Mouse (Mus musculus): ENCODE measurements at regions not wholly inside any gene's neighbourhood (a gene's known extent, or its start where the extent isn't known, plus 50 kb on each side); places are given as distances from the start of the nearest gene placed in this dataset.
A peak's percentile ranks its signal among the peaks of the same experiment; 100 is the strongest.

GRCm38 (mm10) chr2:72865462-72866365, 114.5 kb downstream of the Sp3 start:
- DNase-seq = no peak
- intact Hi-C loops (cut with DNase I; ENCODE audit: low total_unique reads) = no loop called here

GRCm38 (mm10) chr2:72866366-72866688, 113.9 kb downstream of the Sp3 start:
- intact Hi-C loops (cut with DNase I; ENCODE audit: low total_unique reads) = no loop called here
- DNase-seq = no peak

DNA sequence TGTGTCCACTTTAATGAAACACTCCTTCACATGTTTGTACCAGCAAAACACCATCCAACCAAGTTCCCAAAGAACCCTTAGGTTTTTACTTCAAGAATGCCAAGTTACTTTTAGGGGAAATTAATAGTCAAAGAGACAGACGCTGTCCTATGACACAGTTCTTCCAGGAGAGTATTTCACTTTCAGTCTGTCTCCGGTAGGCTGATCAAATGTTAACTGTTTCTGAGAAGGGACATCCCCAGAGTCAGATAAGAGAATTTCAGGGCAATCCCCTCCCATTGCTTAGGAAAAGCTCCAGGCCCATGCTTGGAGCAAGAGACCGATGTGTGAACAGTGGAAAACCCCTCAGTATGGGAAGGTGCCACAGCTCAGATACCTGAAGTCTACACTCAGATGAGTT, 112.1 kb downstream of the Sp3 start:
- intact Hi-C loops (cut with DNase I; ENCODE audit: low total_unique reads) = no loop called here
- no peak for DNase-seq

DNA sequence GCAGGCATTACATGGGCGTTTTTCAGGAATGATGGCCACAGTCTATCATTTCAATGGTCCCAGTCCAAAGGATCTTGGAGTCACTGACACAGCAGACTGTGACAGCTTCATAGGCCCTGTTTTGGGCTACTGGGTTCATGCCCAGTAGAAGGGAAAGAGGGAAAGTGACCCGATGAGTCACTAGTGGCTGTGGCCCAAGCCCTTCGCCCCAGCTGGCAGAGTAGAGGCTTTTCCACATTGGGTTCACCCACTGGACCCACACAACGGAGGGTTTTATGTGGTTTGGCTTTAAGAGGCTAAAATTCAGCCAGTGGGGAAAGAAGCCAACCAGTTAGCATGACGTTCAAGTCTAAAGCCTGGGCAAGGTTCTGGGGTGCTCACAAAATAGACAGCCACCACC, 108.4 kb downstream of the Sp3 start:
- intact Hi-C loops (cut with DNase I; ENCODE audit: low total_unique reads) = no loop called here
- DNase-seq = peak; percentile 77

DNA sequence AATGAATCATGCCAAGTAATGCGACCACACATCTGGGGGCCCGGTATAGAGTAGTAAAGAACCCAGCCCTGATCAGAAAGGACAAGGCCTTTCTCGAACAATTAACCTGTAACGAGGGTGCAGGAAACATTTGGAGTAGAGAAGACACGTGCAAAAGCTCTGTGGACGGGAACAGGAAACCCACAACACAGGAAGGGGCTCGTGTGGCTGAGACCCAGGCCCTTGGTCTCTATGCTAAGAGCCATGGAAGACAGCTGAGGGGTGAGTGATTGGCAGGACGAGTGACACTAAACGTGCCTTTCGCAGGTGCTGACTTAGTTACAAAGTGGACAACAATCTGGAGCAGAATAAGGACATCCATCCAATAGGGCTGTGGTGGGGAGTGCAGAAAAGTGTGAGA, 106.3 kb downstream of the Sp3 start:
- no peak for DNase-seq
- intact Hi-C loops (cut with DNase I; ENCODE audit: low total_unique reads) = no loop called here

- intact Hi-C loops (cut with DNase I; ENCODE audit: low total_unique reads) = no loop called here
- no peak for DNase-seq
Observed at GRCm38 (mm10) chr2:72874533-72874932, 105.7 kb downstream of the Sp3 start.

GRCm38 (mm10) chr2:72875677-72876076, 104.6 kb downstream of the Sp3 start:
- intact Hi-C loops (cut with DNase I; ENCODE audit: low total_unique reads) = no loop called here
- DNase-seq = no peak

DNA sequence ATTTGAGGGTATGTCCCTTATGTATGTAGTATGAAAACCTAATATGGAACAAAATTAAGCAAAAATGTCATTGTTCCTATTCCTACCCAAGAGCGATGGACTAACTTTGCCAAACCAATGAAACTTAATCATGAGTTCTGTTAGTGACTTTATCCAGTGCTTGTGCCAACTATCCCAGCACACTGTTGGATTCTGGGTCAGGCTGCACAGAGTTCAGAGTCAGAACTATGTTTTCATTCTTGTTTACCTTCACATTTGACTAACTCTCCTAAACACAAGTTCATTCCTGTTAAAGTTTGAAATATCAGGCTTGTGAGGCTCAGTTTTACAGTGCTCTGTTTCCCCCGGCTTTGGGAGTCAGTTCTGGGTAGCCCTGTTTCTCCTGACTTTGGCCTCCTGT, 100.2 kb downstream of the Sp3 start:
- intact Hi-C loops (cut with DNase I; ENCODE audit: low total_unique reads) = no loop called here
- DNase-seq = no peak

- intact Hi-C loops (cut with DNase I; ENCODE audit: low total_unique reads) = no loop called here
- no peak for DNase-seq
Observed at GRCm38 (mm10) chr2:72881554-72881953, 98.7 kb downstream of the Sp3 start.

DNA sequence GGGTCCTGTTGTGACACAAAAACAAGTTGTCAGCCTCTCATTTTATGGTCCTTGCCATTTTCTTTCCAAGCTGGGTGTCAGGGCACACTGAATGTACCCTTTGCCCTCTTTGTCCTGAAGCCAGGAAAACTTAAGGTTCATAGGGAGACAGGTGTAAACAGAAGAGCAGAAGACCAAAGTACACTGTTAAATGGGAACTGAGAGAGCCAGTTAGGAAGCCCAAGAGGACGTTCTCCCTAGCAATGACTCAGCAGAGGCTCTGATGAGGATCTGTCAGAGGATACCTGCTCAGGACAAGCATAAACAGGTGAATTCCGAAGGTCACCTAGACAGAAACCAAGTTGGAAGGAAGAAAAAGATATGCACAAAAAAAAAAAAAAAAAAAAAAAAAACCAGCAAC, 94.0 kb downstream of the Sp3 start:
- no peak for DNase-seq
- intact Hi-C loops (cut with DNase I; ENCODE audit: low total_unique reads) = no loop called here

Data from gastrocnemius, postnatal 14 days (tissue).